Mouse (Mus musculus) right cerebral cortex, adult 18-20 months (tissue): ENCODE data around the gene Gm21820.
"Not testable (repeated sequence)": the region's sequence is repeated elsewhere in the genome, so short reads cannot be mapped to it uniquely, and the experiment has no call there.

ENCODE experiments used
- DNase-seq: peaks from one replicate; pipeline ENCODE4 v3.0.0; 2022; ENCODE audit warnings: mixed read lengths

Gm21820 gene

DNA sequence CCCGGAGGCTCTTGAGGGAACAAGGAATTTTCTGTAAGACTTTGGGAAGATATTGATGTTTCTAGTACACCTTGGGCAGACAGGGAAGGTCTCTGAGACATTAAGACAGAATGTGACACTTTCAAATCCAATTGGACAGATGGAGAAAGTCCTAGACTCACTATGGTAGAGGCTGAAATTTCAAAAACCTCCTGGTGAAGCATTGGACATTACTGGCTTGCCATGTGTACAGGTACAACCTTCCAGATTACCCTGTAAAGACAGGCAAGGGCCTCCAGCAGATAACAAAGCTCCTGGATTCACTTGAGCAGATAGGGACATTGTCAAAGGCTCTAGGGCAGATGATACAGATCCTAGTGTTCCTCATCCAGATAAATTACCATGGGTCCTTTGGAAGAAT is at the start of gene Gm21820:
TSS of gene Gm21820 (minus strand) at position 101 of the 400 bp plus-strand sequence.
- DNase-seq: not testable (repeated sequence)
